Mouse (Mus musculus) gastrocnemius, postnatal 4 days (tissue): ENCODE data around the gene Cyp2c40. TPM values are rescaled to one million over a fixed set of nuclear protein-coding genes. Genes with fewer than 3 reads are reported as not detected.
"Not testable (repeated sequence)": the region's sequence is repeated elsewhere in the genome, so short reads cannot be mapped to it uniquely, and the experiment has no call there.

Source experiments
- DNase-seq, 2 experiments: peaks; one replicate each; pipeline ENCODE4 v3.0.0; 2021 to 2022; ENCODE audit warnings: low spot score in 2 of 2, mixed read lengths in 2 of 2
- long read RNA-seq, 2 experiments: library from polyadenylated mRNA; stranded (forward); transcript quantifications; one replicate each; pipeline ENCODE4 v2.0.0; 2021
- total RNA-seq, 2 experiments: library from RNA; stranded (reverse); gene quantifications; 2 replicates each; pipeline ENCODE4 v1.2.3; 2021

The Cyp2c40 gene
- total RNA-seq: not detected
- long read RNA-seq, experiment 1: 0 reads
- long read RNA-seq, experiment 2: 0 reads

GRCm38 (mm10) chr19:39812714-39813113, at the start of gene Cyp2c40:
Cyp2c40 (minus strand) TSS chr19:39812814.
- not testable (repeated sequence) for DNase-seq

- DNase-seq: not testable (repeated sequence)
Measured at GRCm38 (mm10) chr19:39820931-39821330, 8.3 kb upstream of the Cyp2c40 start.

GRCm38 (mm10) chr19:39816400-39816799, 3.8 kb upstream of the Cyp2c40 start:
- DNase-seq: not testable (repeated sequence)

GRCm38 (mm10) chr19:39815991-39816390, 3.4 kb upstream of the Cyp2c40 start:
- DNase-seq: not testable (repeated sequence)

GRCm38 (mm10) chr19:39785458-39785857, 27.2 kb downstream of the Cyp2c40 start:
- not testable (repeated sequence) for DNase-seq

GRCm38 (mm10) chr19:39745357-39745756, 67.3 kb downstream of the Cyp2c40 start:
- no peak for DNase-seq

GRCm38 (mm10) chr19:39744361-39744760, 68.3 kb downstream of the Cyp2c40 start:
- DNase-seq: not testable (repeated sequence)

GRCm38 (mm10) chr19:39740920-39741319, 71.7 kb downstream of the Cyp2c40 start, which contains the start of gene Cyp2c68:
Cyp2c68 (minus strand) TSS chr19:39741054.
- DNase-seq: no peak

Other genes with a start within 250 kb of the Cyp2c40 start
- gene Cyp2c67, start 163.8 kb downstream of the Cyp2c40 start, total RNA-seq: not detected
- under 1 TPM; 0.15 to 0.34 TPM for gene Cyp2c68, start 71.8 kb downstream of the Cyp2c40 start, total RNA-seq
- gene Cyp2c69, start 74.0 kb upstream of the Cyp2c40 start, total RNA-seq: under 1 TPM in 1 of 2 experiments, not detected in 1; 0.31 TPM
- under 1 TPM in 1 of 2 experiments, not detected in 1; 0.29 TPM for gene Cyp2c37, start 179.6 kb upstream of the Cyp2c40 start, total RNA-seq